Comparison of ENCODE assay signal across 20 mouse cellular contexts in the genomic region with DNA sequence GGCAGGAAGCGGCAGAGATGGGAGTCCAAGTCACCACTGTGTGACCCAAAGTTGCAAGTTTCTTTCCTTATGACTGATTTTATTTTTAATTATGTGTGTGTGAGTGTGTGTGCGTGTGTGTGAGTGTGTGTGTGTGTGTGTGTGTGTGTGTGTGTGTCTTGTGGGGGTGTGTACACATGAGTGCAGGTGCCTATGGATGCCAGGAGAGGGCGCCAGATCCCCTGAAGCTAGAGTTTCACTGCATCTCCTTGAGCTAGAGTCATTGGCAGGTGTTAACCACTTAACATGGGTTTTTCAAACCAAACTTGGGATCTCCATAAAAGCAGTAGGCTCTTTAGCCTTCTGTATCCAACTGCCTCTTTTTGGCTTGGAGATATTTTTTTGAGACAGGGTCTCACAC.
A peak's percentile ranks its signal among the peaks of the same experiment; 100 is the strongest.
DNase-seq lines count a peak whose midpoint lies in the region; ATAC-seq and TF ChIP-seq lines count a peak whose summit lies in the region.
"Had no signal": no experiment of that assay in that cellular context is flagged by ENCODE, and none has a peak within 500 bp of the region (broad histone marks: within the 10 kb centered on the region; RNA-seq: fewer than 3 reads in every experiment).

No protein-coding gene starts in this region.

- TF ChIP-seq CTCF in lung, embryonic 14.5 days (IDR thresholded peaks at IDR 0.05; ENCODE audit: low read depth), result 0 out of 2 replicates have a peak, but pooled peaks have one; percentile 12
- TF ChIP-seq CTCF in thymus, adult 2 months (IDR thresholded peaks at IDR 0.05; ENCODE audit: borderline replicate concordance, control insufficient read depth, extremely low read depth, insufficient read depth, low read length, poor library complexity), result peak; percentile 29; the same call in 1 of the 2 replicates
- TF ChIP-seq CTCF in bone marrow, adult 2 months (IDR thresholded peaks at IDR 0.05; ENCODE audit: control insufficient read depth, insufficient read depth, low read length), result 0 out of 2 replicates have a peak, but pooled peaks have one; percentile 8

- H3K4me3 ChIP-seq in lung, embryonic 14.5 days (ENCODE audit: low read depth, low read length), result no peak overlapping the region
- H3K4me3 ChIP-seq in thymus, adult 2 months (ENCODE audit: control insufficient read depth, insufficient read depth, low read length), result no peak overlapping the region
- no peak overlapping the region for H3K4me3 ChIP-seq in bone marrow, adult 2 months (replicated peaks; ENCODE audit: control insufficient read depth, low read depth, low read length)
- H3K4me3 ChIP-seq: embryonic facial prominence, embryonic 15.5 days; erythroblast, embryonic 14.5 days; forebrain, embryonic 10.5 days; gastrocnemius, adult 2 months; heart, embryonic 12.5 days; hindbrain, embryonic 15.5 days had no signal

- no peak overlapping the region for H3K27ac ChIP-seq in lung, embryonic 14.5 days (ENCODE audit: low read depth)
- no peak overlapping the region for H3K27ac ChIP-seq in thymus, adult 2 months (ENCODE audit: control insufficient read depth, insufficient read depth, low read length)
- H3K27ac ChIP-seq in bone marrow, adult 2 months (ENCODE audit: control insufficient read depth, insufficient read depth, low read depth, low read length, poor library complexity), result no peak overlapping the region
- H3K27ac ChIP-seq: embryonic facial prominence, embryonic 15.5 days; forebrain, embryonic 10.5 days; gastrocnemius, adult 2 months; hindbrain, embryonic 15.5 days had no signal

- no peak overlapping the region for H3K9ac ChIP-seq in lung, embryonic 14.5 days
- H3K9ac ChIP-seq: embryonic facial prominence, embryonic 15.5 days; heart, embryonic 12.5 days; hindbrain, embryonic 15.5 days had no signal

- DNase-seq in lung, embryonic 14.5 days, result no peak
- DNase-seq in lung, adult 18-20 months, result no peak
- DNase-seq in thymus, adult 2 months, result no peak
- DNase-seq in thymus, postnatal 0 days (ENCODE audit: low spot score), result no peak
- DNase-seq in ES-CJ7 (ENCODE audit: low read depth, low spot score), result peak; percentile 18
- no peak for DNase-seq in kidney, postnatal 4 days
- DNase-seq: adrenal gland, postnatal 10 days; cerebellum, adult 2 months; cerebellum, postnatal 14 days; embryo, embryonic 11 days; gastrocnemius, adult 2 months; gastrocnemius, postnatal 25 days had no signal

- no peak for TF ChIP-seq POLR2A in thymus, adult 2 months (IDR thresholded peaks at IDR 0.05; ENCODE audit: control insufficient read depth, extremely low read depth, insufficient read depth, low read length, poor library complexity)
- TF ChIP-seq POLR2A in bone marrow, adult 2 months (IDR thresholded peaks at IDR 0.05; ENCODE audit: borderline replicate concordance, control insufficient read depth, low read depth, low read length), result no peak

- H3K36me3 ChIP-seq in lung, embryonic 14.5 days (ENCODE audit: insufficient read depth), result no peaks in the 10 kb centered on the region
- H3K36me3 ChIP-seq in thymus, adult 2 months (ENCODE audit: control insufficient read depth, insufficient read depth, low read length), result no peaks in the 10 kb centered on the region
- H3K36me3 ChIP-seq: embryonic facial prominence, embryonic 15.5 days; forebrain, embryonic 10.5 days; heart, embryonic 12.5 days; hindbrain, embryonic 15.5 days had no signal

- no peak for ATAC-seq in lung, embryonic 14.5 days (ENCODE audit: insufficient read depth)
- ATAC-seq: forebrain, embryonic 14.5 days; inflammation-experienced regulatory T-cells, adult 6 months had no signal

- no peaks in the 10 kb centered on the region for H3K4me1 ChIP-seq in lung, embryonic 14.5 days (ENCODE audit: insufficient read depth)
- peaks cover 41% of the 10 kb centered on the region for H3K4me1 ChIP-seq in thymus, adult 2 months (replicated peaks; ENCODE audit: control insufficient read depth, insufficient read depth, low read length)
- H3K4me1 ChIP-seq in bone marrow, adult 2 months (ENCODE audit: control insufficient read depth, insufficient read depth, low read length), result peaks cover 3% of the 10 kb centered on the region; the same call in 1 of the 2 replicates

- 72% methylated on average over 3 of the region's 3 CpGs for WGBS in lung, embryonic 14.5 days
- 95% methylated on average over 3 of the region's 3 CpGs for WGBS in thymus, adult 2 months
- WGBS in bone marrow, adult 2 months, result 87% methylated on average over 3 of the region's 3 CpGs

- H3K27me3 ChIP-seq in lung, embryonic 14.5 days (ENCODE audit: insufficient read depth, low read length), result 0 out of 2 replicates have a peak, but pooled peaks cover 4% of the 10 kb centered on the region
- H3K27me3 ChIP-seq in thymus, adult 2 months (ENCODE audit: control insufficient read depth, insufficient read depth, low read length), result no peaks in the 10 kb centered on the region; the same call in 1 of the 2 replicates
- H3K27me3 ChIP-seq: embryonic facial prominence, embryonic 15.5 days; heart, embryonic 12.5 days; hindbrain, embryonic 15.5 days had no signal

- H3K4me2 ChIP-seq in lung, embryonic 14.5 days, result no peak overlapping the region
- H3K4me2 ChIP-seq: embryonic facial prominence, embryonic 15.5 days; heart, embryonic 12.5 days; hindbrain, embryonic 15.5 days had no signal

- peaks cover 4% of the 10 kb centered on the region; the same call in 1 of the 2 replicates for H3K9me3 ChIP-seq in lung, embryonic 14.5 days (ENCODE audit: low read depth, low read length)
- H3K9me3 ChIP-seq: embryonic facial prominence, embryonic 15.5 days; hindbrain, embryonic 15.5 days had no signal
